Comparison of ENCODE assay signal across 19 mouse cellular contexts in the genomic region with DNA sequence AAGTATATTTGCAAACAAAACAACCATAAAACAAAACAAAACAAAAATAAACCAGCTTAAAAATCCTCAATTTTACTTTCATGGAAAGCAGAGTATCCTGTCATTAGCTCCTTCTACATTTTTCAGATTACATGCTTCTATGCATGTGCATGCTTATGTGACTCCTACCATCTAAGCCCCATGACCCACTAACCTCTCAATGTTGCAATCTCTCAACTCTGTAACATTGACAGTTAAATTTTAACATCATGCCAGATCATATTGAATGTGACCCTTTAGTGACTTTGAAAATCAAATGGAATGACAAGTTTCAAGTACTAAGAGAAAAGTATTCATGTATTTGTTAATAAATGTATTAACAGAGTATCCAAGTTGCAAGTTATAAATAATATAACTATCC.
DNase-seq lines count a peak whose midpoint lies in the region; ATAC-seq and TF ChIP-seq lines count a peak whose summit lies in the region.
"Had no signal": no experiment of that assay in that cellular context is flagged by ENCODE, and none has a peak within 500 bp of the region (broad histone marks: within the 10 kb centered on the region; RNA-seq: fewer than 3 reads in every experiment).

No protein-coding gene starts in this region.

- H3K27ac ChIP-seq in liver, adult 2 months (replicated peaks; ENCODE audit: insufficient read depth, low read depth, low read length) = no peak overlapping the region
- H3K27ac ChIP-seq in liver, embryonic 11.5 days (ENCODE audit: low read depth, low read length) = no peak overlapping the region
- H3K27ac ChIP-seq in liver, postnatal 0 days (ENCODE audit: low read depth) = no peak overlapping the region

- H3K79me2 ChIP-seq in liver, adult 2 months (ENCODE audit: control insufficient read depth, insufficient read depth, low read length) = no peaks in the 10 kb centered on the region

- TF ChIP-seq CTCF in liver, adult 2 months (IDR thresholded peaks at IDR 0.05; ENCODE audit: low read depth, low read length) = no peak
- no peak for TF ChIP-seq CTCF in liver, postnatal 0 days (IDR thresholded peaks at IDR 0.05; ENCODE audit: low read depth)

- H3K9me3 ChIP-seq in liver, embryonic 11.5 days (ENCODE audit: control insufficient read depth, low read length) = no peaks in the 10 kb centered on the region
- H3K9me3 ChIP-seq in liver, postnatal 0 days (ENCODE audit: low read length) = no peaks in the 10 kb centered on the region
- H3K9me3 ChIP-seq: G1E had no signal

- H3K27me3 ChIP-seq in liver, adult 2 months (ENCODE audit: control insufficient read depth, insufficient read depth, low read length) = no peaks in the 10 kb centered on the region
- no peaks in the 10 kb centered on the region for H3K27me3 ChIP-seq in liver, embryonic 11.5 days (replicated peaks; ENCODE audit: control insufficient read depth, insufficient read depth, low read length)
- H3K27me3 ChIP-seq in liver, postnatal 0 days (ENCODE audit: insufficient read depth, low read length) = no peaks in the 10 kb centered on the region
- H3K27me3 ChIP-seq: CH12.LX, Patski had no signal

- no peaks in the 10 kb centered on the region for H3K36me3 ChIP-seq in liver, adult 2 months (ENCODE audit: control insufficient read depth, insufficient read depth, low read length)
- no peaks in the 10 kb centered on the region for H3K36me3 ChIP-seq in liver, embryonic 11.5 days (ENCODE audit: control insufficient read depth, insufficient read depth, low read length)
- H3K36me3 ChIP-seq in liver, postnatal 0 days (replicated peaks; ENCODE audit: insufficient read depth, low read length) = no peaks in the 10 kb centered on the region
- H3K36me3 ChIP-seq: G1E had no signal

- ATAC-seq in liver, embryonic 11.5 days (replicated peaks; ENCODE audit: low FRiP score) = no peak
- ATAC-seq in liver, postnatal 0 days = peak; percentile 76
- ATAC-seq: activated CD4-positive, CD25-positive, alpha-beta regulatory T cell, adult 4 months; CD4-positive, CD25-positive, alpha-beta regulatory T cell, adult 4 months; Patski had no signal

- H3K4me2 ChIP-seq in liver, embryonic 11.5 days = no peak overlapping the region
- no peak overlapping the region for H3K4me2 ChIP-seq in liver, postnatal 0 days (ENCODE audit: low read depth, low read length)

- no peak for TF ChIP-seq EP300 in liver, postnatal 0 days (IDR thresholded peaks at IDR 0.05; ENCODE audit: low read depth)

- DNase-seq in liver, adult 2 months (ENCODE audit: extremely low read depth, low read depth, low spot score) = peak; percentile 78
- no peak for DNase-seq in liver, embryonic 11.5 days (ENCODE audit: low spot score)
- DNase-seq in liver, postnatal 0 days = no peak
- no peak for DNase-seq in liver
- DNase-seq: adrenal gland, adult 2 months; adrenal gland, adult 8-10 months; adrenal gland, postnatal 10 days; adrenal gland, postnatal 14 days; adrenal gland, postnatal 25 days; adrenal gland, postnatal 36 days; B cell, adult 2 months; cerebellum, adult 11 months; cerebellum, adult 11-12 months; cerebellum, adult 18-20 months had no signal

- H3K9ac ChIP-seq in liver, adult 2 months (ENCODE audit: low read depth, low read length) = no peak overlapping the region
- H3K9ac ChIP-seq in liver, embryonic 11.5 days (ENCODE audit: low read depth, low read length) = no peak overlapping the region
- no peak overlapping the region for H3K9ac ChIP-seq in liver, postnatal 0 days (replicated peaks)

- H3K4me3 ChIP-seq in liver, adult 2 months (ENCODE audit: insufficient read depth, low read depth, low read length) = no peak overlapping the region
- H3K4me3 ChIP-seq in liver, embryonic 11.5 days (ENCODE audit: low read depth, low read length) = no peak overlapping the region
- H3K4me3 ChIP-seq in liver, postnatal 0 days (ENCODE audit: low read depth, low read length) = no peak overlapping the region

- H3K4me1 ChIP-seq in liver, adult 2 months (ENCODE audit: control insufficient read depth, insufficient read depth, low read length) = no peaks in the 10 kb centered on the region; the same call in 1 of the 2 replicates
- H3K4me1 ChIP-seq in liver, embryonic 11.5 days (replicated peaks; ENCODE audit: control insufficient read depth, insufficient read depth, low read length) = no peaks in the 10 kb centered on the region
- H3K4me1 ChIP-seq in liver, postnatal 0 days (ENCODE audit: insufficient read depth) = no peaks in the 10 kb centered on the region

- no peak for TF ChIP-seq POLR2A in liver, adult 2 months (IDR thresholded peaks at IDR 0.05; ENCODE audit: extremely low read depth, insufficient read depth, low read length)
